Mouse (Mus musculus): ENCODE measurements around the gene Thap8. TPM values are rescaled to one million over a fixed set of nuclear protein-coding genes. Genes with fewer than 3 reads are reported as not detected.

The Thap8 gene
- polyA plus RNA-seq, 1 experiment from 2014 or later: 0.72 TPM

GRCm38 (mm10) chr7:30336384-30336783, 56.5 kb downstream of the Thap8 start:
- Histone ChIP-seq H3K36me3 (ENCODE audit: inconsistent target) (no peaks in the 10 kb centered on the region), H3K79me2 (ENCODE audit: inconsistent target) (no peaks in the 10 kb centered on the region), H3K4me3 (ENCODE audit: inconsistent target) (no peak overlapping the region), H3K27ac (no peak overlapping the region)
- 2% methylated on average over 9 of the region's 9 CpGs for WGBS (ENCODE audit: missing documents)

- no peaks in the 10 kb centered on the region for H3K79me2 ChIP-seq (ENCODE audit: inconsistent target)
Observed at GRCm38 (mm10) chr7:30339432-30340109, 59.7 kb downstream of the Thap8 start.

More at GRCm38 (mm10) chr7:30339432-30340109, 59.7 kb downstream of the Thap8 start:
- Histone ChIP-seq H3K4me3 (ENCODE audit: inconsistent target) (no peak overlapping the region), H3K27ac (no peak overlapping the region), H3K36me3 (ENCODE audit: inconsistent target) (no peaks in the 10 kb centered on the region)
- 88% methylated on average over 5 of the region's 5 CpGs for WGBS (ENCODE audit: missing documents)

Other genes starting within 250 kb of the Thap8 start
- 1.3 to 1.7 TPM (median 1.5 TPM) in 3 replicates for gene Zfp14, start 228.7 kb upstream of the Thap8 start, polyA plus RNA-seq (2018)
- gene Zfp82, start 207.2 kb upstream of the Thap8 start, polyA plus RNA-seq (2018): 2.3 to 2.6 TPM (median 2.5 TPM) in 3 replicates
- not detected in 3 replicates for gene Gm26920, start 189.7 kb upstream of the Thap8 start, polyA plus RNA-seq (2018)
- 1.9 to 2.1 TPM (median 2.0 TPM) in 3 replicates for gene Zfp566, start 189.6 kb upstream of the Thap8 start, polyA plus RNA-seq (2018)
- gene Zfp260, start 185.3 kb upstream of the Thap8 start, polyA plus RNA-seq (2018): 12.5 to 26.3 TPM (median 21.7 TPM) in 3 replicates
- 4.3 to 6.3 TPM (median 4.8 TPM) in 3 replicates for gene Zfp382, start 158.2 kb upstream of the Thap8 start, polyA plus RNA-seq (2018)
- 17.2 to 34.1 TPM (median 30.3 TPM) in 3 replicates for gene Zfp146, start 110.3 kb upstream of the Thap8 start, polyA plus RNA-seq (2018)
- 6.1 to 9.1 TPM (median 8.4 TPM) in 3 replicates for gene Cox7a1, start 96.0 kb upstream of the Thap8 start, polyA plus RNA-seq (2018)
- 404 to 602 TPM (median 510 TPM) in 3 replicates for gene Capns1, start 81.3 kb upstream of the Thap8 start, polyA plus RNA-seq (2018)
- 34.2 to 47.5 TPM (median 41.3 TPM) in 3 replicates for gene Polr2i, start 48.1 kb upstream of the Thap8 start, polyA plus RNA-seq (2018)
- 57.6 to 136 TPM (median 89.3 TPM) in 3 replicates for gene Tbcb, start 47.8 kb upstream of the Thap8 start, polyA plus RNA-seq (2018)
- gene Ovol3, start 44.4 kb upstream of the Thap8 start, polyA plus RNA-seq (2018): not detected in 3 replicates
- gene Wdr62, start 325 bp downstream of the Thap8 start, polyA plus RNA-seq (2018): 10.4 to 24.4 TPM (median 15.1 TPM) in 3 replicates
- 0.07 to 0.59 TPM in 2 of 3 replicates, not detected in the other for gene Clip3, start 11.6 kb downstream of the Thap8 start, polyA plus RNA-seq (2018)
- 16.1 to 25.9 TPM (median 25.1 TPM) in 3 replicates for gene Alkbh6, start 28.6 kb downstream of the Thap8 start, polyA plus RNA-seq (2018)
- 0.30 to 0.82 TPM (median 0.74 TPM) in 3 replicates for gene Syne4, start 34.7 kb downstream of the Thap8 start, polyA plus RNA-seq (2018)
- gene E130208F15Rik, start 41.6 kb downstream of the Thap8 start, polyA plus RNA-seq (2018): 0.33 to 0.57 TPM (median 0.33 TPM) in 3 replicates
- 4.6 to 6.7 TPM (median 5.0 TPM) in 3 replicates for gene Sdhaf1, start 43.8 kb downstream of the Thap8 start, polyA plus RNA-seq (2018)
- gene Lrfn3, start 82.7 kb downstream of the Thap8 start, polyA plus RNA-seq (2018): 0.07 TPM in 1 of 3 replicates, not detected in the others
- 2,505 to 4,301 TPM (median 3,819 TPM) in 3 replicates for gene Tyrobp, start 133.7 kb downstream of the Thap8 start, polyA plus RNA-seq (2018)
- 9.3 to 40.5 TPM (median 34.0 TPM) in 3 replicates for gene Hcst, start 139.8 kb downstream of the Thap8 start, polyA plus RNA-seq (2018)
- gene Nfkbid, start 141.6 kb downstream of the Thap8 start, polyA plus RNA-seq (2018): 3.2 to 8.3 TPM (median 6.3 TPM) in 3 replicates
- 0.67 to 1.3 TPM (median 0.75 TPM) in 3 replicates for gene Aplp1, start 165.4 kb downstream of the Thap8 start, polyA plus RNA-seq (2018)
- not detected in 3 replicates for gene Kirrel2, start 177.6 kb downstream of the Thap8 start, polyA plus RNA-seq (2018)
- gene Nphs1, start 178.2 kb downstream of the Thap8 start, polyA plus RNA-seq (2018): not detected in 3 replicates
- not detected in 3 replicates for gene Prodh2, start 213.5 kb downstream of the Thap8 start, polyA plus RNA-seq (2018)

Data from macrophage (primary cell).